Mouse (Mus musculus): ENCODE measurements at regions not wholly inside any gene's neighbourhood (a gene's known extent, or its start where the extent isn't known, plus 50 kb on each side); places are given as distances from the start of the nearest gene placed in this dataset.

DNA sequence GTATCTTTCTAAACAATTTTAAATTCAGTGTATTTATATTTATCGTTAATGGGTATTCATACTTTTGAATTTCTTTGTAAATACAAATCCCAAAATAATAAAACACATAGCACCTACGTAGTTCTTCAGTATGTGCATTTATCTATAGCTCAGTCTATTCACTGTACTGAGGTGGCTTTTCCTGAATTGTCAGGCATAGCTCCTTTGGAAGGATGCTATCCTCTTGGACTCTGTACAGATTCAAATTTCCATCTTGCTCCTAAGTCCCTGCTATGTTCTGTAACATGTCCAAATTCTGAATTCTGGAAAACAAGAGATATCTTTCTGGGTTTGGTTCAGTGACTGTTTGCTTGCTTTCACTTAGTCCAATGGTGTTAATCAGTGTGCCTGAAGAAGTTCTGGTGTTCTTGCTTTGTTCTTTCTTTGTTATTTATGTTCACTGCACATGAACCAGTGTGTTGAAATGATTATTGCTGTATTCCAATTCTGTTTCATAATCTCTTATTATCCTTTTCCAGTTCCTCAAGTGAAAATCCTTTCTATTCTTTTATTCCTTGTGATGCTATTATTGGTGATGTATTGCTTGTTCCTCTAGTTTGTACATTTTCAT, 519.5 kb downstream of the Nup35 start:
- TF ChIP-seq MEF2A (IDR thresholded peaks at IDR 0.05; ENCODE audit: extremely low read depth, insufficient replicate concordance, low read depth, low read length, poor library complexity, severe bottlenecking) = no peak
- TF ChIP-seq POLR2A (IDR thresholded peaks at IDR 0.05; ENCODE audit: control insufficient read depth in 1 of 2, insufficient read depth in 1 of 2, low read depth in 1 of 2, low read length in 2 of 2, poor library complexity in 1 of 2) = no peak
- TF ChIP-seq TCF12 (IDR thresholded peaks at IDR 0.05; ENCODE audit: low read depth, low read length) = no peak
- TF ChIP-seq MYB (IDR thresholded peaks at IDR 0.05; ENCODE audit: low read depth, low read length) = no peak
- no peak for TF ChIP-seq CTCF (IDR thresholded peaks at IDR 0.05 in 2 of 3, conservative IDR thresholded peaks at IDR 0.05 in 1 of 3; ENCODE audit: control insufficient read depth in 1 of 3, insufficient read depth in 1 of 3, low read depth in 2 of 3, low read length in 3 of 3, poor library complexity in 1 of 3, severe bottlenecking in 1 of 3)
- TF ChIP-seq CHD2 (IDR thresholded peaks at IDR 0.05; ENCODE audit: low read length) = no peak
- no peak for TF ChIP-seq BHLHE40 (IDR thresholded peaks at IDR 0.05; ENCODE audit: borderline replicate concordance, low read depth, low read length)
- no peak for TF ChIP-seq NRF1 (IDR thresholded peaks at IDR 0.05; ENCODE audit: insufficient read depth, low read depth, low read length, poor library complexity, severe bottlenecking)

DNA sequence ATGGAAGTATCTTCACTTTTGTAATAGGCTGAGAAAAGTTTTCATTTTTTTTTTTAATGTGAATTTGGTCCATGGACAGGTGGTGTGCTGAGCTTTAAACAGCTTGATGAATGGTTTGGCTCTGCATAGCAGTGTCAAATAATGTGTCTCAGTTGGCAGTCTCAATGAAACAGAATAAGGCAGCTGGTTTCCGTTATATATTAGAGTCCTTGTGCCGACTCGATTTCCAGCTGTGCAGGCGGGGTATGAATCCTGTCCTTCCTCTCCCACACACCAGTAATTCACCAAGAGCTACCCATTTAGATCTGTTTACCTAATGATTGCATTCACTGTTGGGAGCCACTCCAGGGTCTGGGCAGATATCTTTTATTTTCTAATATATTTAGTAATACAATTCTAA, 526.6 kb downstream of the Nup35 start:
- Histone ChIP-seq H3K79me2 (ENCODE audit: control insufficient read depth, insufficient read depth, low read length, poor library complexity) (no peaks in the 10 kb centered on the region), H3K9ac (ENCODE audit: control insufficient read depth, low read depth, low read length, poor library complexity, severe bottlenecking) (no peak overlapping the region), H3K36me3 (ENCODE audit: control insufficient read depth in 1 of 2, insufficient read depth in 2 of 2, low read length in 2 of 2) (no peaks in the 10 kb centered on the region), H3K4me1 (ENCODE audit: control insufficient read depth in 1 of 2, insufficient read depth in 2 of 2, low read length in 2 of 2) (no peaks in the 10 kb centered on the region), H3K4me3 (ENCODE audit: control insufficient read depth in 1 of 2, insufficient read depth in 1 of 2, low read depth in 2 of 2, low read length in 2 of 2) (no peak overlapping the region), H3K27me3 (ENCODE audit: control insufficient read depth in 1 of 2, insufficient read depth in 2 of 2, low read length in 2 of 2) (no peaks in the 10 kb centered on the region), H3K9me3 (replicated peaks; ENCODE audit: insufficient read depth, low read length) (no peaks in the 10 kb centered on the region), H3K27ac (ENCODE audit: control insufficient read depth, low read depth, low read length) (no peak overlapping the region)
- TF ChIP-seq MAX (IDR thresholded peaks at IDR 0.05; ENCODE audit: low read length) (no peak), MEF2A (IDR thresholded peaks at IDR 0.05; ENCODE audit: extremely low read depth, insufficient replicate concordance, low read depth, low read length, poor library complexity, severe bottlenecking) (no peak), HCFC1 (IDR thresholded peaks at IDR 0.05; ENCODE audit: low read depth, low read length) (no peak), SIN3A (IDR thresholded peaks at IDR 0.05; ENCODE audit: low read length) (no peak), BHLHE40 (IDR thresholded peaks at IDR 0.05; ENCODE audit: borderline replicate concordance, low read depth, low read length) (no peak), GATA1 (IDR thresholded peaks at IDR 0.05; ENCODE audit: low read depth, low read length) (no peak), TAL1 (IDR thresholded peaks at IDR 0.05; ENCODE audit: low read length) (no peak), E2F4 (IDR thresholded peaks at IDR 0.05; ENCODE audit: borderline replicate concordance, low read depth, low read length) (no peak), RAD21 (IDR thresholded peaks at IDR 0.05; ENCODE audit: low read depth, low read length) (no peak), NRF1 (IDR thresholded peaks at IDR 0.05; ENCODE audit: insufficient read depth, low read depth, low read length, poor library complexity, severe bottlenecking) (no peak), MYB (IDR thresholded peaks at IDR 0.05; ENCODE audit: low read depth, low read length) (no peak), POLR2AphosphoS2 (IDR thresholded peaks at IDR 0.05; ENCODE audit: low read length) (no peak), KAT2A (conservative IDR thresholded peaks at IDR 0.05; ENCODE audit: low read depth, low read length) (no peak), CHD1 (IDR thresholded peaks at IDR 0.05; ENCODE audit: low read depth, low read length) (no peak), TBP (IDR thresholded peaks at IDR 0.05; ENCODE audit: low read depth, low read length) (no peak), ZKSCAN1 (IDR thresholded peaks at IDR 0.05; ENCODE audit: low read depth, low read length) (no peak)
- no peak for DNase-seq (ENCODE audit: low read depth, low spot score)

More for the DNA sequence above, 519.5 kb downstream of the Nup35 start:
- Histone ChIP-seq H3K4me1 (ENCODE audit: control insufficient read depth in 1 of 2, insufficient read depth in 2 of 2, low read length in 2 of 2) (no peaks in the 10 kb centered on the region), H3K27ac (ENCODE audit: control insufficient read depth, low read depth, low read length) (no peak overlapping the region), H3K27me3 (ENCODE audit: control insufficient read depth in 1 of 2, insufficient read depth in 2 of 2, low read length in 2 of 2) (no peaks in the 10 kb centered on the region), H3K36me3 (ENCODE audit: control insufficient read depth in 1 of 2, insufficient read depth in 2 of 2, low read length in 2 of 2) (no peaks in the 10 kb centered on the region), H3K9ac (ENCODE audit: control insufficient read depth, low read depth, low read length, poor library complexity, severe bottlenecking) (no peak overlapping the region), H3K4me3 (ENCODE audit: control insufficient read depth in 1 of 2, insufficient read depth in 1 of 2, low read depth in 2 of 2, low read length in 2 of 2) (no peak overlapping the region), H3K9me3 (replicated peaks; ENCODE audit: insufficient read depth, low read length) (no peaks in the 10 kb centered on the region), H3K79me2 (ENCODE audit: control insufficient read depth, insufficient read depth, low read length, poor library complexity) (no peaks in the 10 kb centered on the region)
- no peak for DNase-seq (ENCODE audit: low read depth, low spot score)
